Mouse (Mus musculus) ZHBTc4 (cell line): ENCODE measurements at regions not wholly inside any gene's neighbourhood (a gene's known extent, or its start where the extent isn't known, plus 50 kb on each side); places are given as distances from the start of the nearest gene placed in this dataset.

Experiments
- DNase-seq: peaks from one replicate; pipeline ENCODE4 v3.0.0-alpha.2; 2011; ENCODE audit warnings: low read depth, low spot score

- no peak for DNase-seq
Measured at GRCm38 (mm10) chr1:169157496-169157895, 373.8 kb downstream of the Nuf2 start.

GRCm38 (mm10) chr1:169156875-169157274 lies 374.4 kb downstream of the Nuf2 start:
- peak; percentile 28 for DNase-seq

GRCm38 (mm10) chr1:169155484-169156459 lies 375.5 kb downstream of the Nuf2 start:
- no peak for DNase-seq

- no peak for DNase-seq
Measured at GRCm38 (mm10) chr1:169142216-169142615, 389.0 kb downstream of the Nuf2 start.

- no peak for DNase-seq
Measured at GRCm38 (mm10) chr1:169140056-169140455, 391.2 kb downstream of the Nuf2 start.

GRCm38 (mm10) chr1:169139507-169139906 lies 391.8 kb downstream of the Nuf2 start:
- no peak for DNase-seq

- no peak for DNase-seq
Measured at GRCm38 (mm10) chr1:169139184-169139486, 392.1 kb downstream of the Nuf2 start.

- no peak for DNase-seq
Measured at GRCm38 (mm10) chr1:169138404-169139183, 392.7 kb downstream of the Nuf2 start.

GRCm38 (mm10) chr1:169135542-169135941 lies 395.7 kb downstream of the Nuf2 start:
- DNase-seq, result no peak

- no peak for DNase-seq
Measured at GRCm38 (mm10) chr1:169103669-169104068, 427.6 kb downstream of the Nuf2 start.

- no peak for DNase-seq
Measured at GRCm38 (mm10) chr1:169103113-169103512, 428.2 kb downstream of the Nuf2 start.

- no peak for DNase-seq
Measured at GRCm38 (mm10) chr1:169099221-169099620, 432.0 kb downstream of the Nuf2 start.

GRCm38 (mm10) chr1:169096737-169097136 lies 434.5 kb downstream of the Nuf2 start:
- DNase-seq, result no peak

- DNase-seq, result no peak
Measured at GRCm38 (mm10) chr1:169093602-169094354, 437.5 kb downstream of the Nuf2 start.

- DNase-seq, result no peak
Measured at GRCm38 (mm10) chr1:169086032-169086431, 445.2 kb downstream of the Nuf2 start.

- DNase-seq, result no peak
Measured at GRCm38 (mm10) chr1:169080686-169081085, 450.6 kb downstream of the Nuf2 start.

- no peak for DNase-seq
Measured at GRCm38 (mm10) chr1:169077228-169077627, 454.0 kb downstream of the Nuf2 start.

- no peak for DNase-seq
Measured at GRCm38 (mm10) chr1:169076006-169076405, 455.3 kb downstream of the Nuf2 start.

- no peak for DNase-seq
Measured at GRCm38 (mm10) chr1:169071366-169071765, 459.9 kb downstream of the Nuf2 start.

- DNase-seq, result no peak
Measured at GRCm38 (mm10) chr1:169069647-169070046, 461.6 kb downstream of the Nuf2 start.

GRCm38 (mm10) chr1:169066795-169067194 lies 464.5 kb downstream of the Nuf2 start:
- DNase-seq, result no peak

GRCm38 (mm10) chr1:169060627-169061026 lies 470.6 kb downstream of the Nuf2 start:
- DNase-seq, result no peak
